Mouse (Mus musculus): ENCODE data around the gene Gdf9.

DNA sequence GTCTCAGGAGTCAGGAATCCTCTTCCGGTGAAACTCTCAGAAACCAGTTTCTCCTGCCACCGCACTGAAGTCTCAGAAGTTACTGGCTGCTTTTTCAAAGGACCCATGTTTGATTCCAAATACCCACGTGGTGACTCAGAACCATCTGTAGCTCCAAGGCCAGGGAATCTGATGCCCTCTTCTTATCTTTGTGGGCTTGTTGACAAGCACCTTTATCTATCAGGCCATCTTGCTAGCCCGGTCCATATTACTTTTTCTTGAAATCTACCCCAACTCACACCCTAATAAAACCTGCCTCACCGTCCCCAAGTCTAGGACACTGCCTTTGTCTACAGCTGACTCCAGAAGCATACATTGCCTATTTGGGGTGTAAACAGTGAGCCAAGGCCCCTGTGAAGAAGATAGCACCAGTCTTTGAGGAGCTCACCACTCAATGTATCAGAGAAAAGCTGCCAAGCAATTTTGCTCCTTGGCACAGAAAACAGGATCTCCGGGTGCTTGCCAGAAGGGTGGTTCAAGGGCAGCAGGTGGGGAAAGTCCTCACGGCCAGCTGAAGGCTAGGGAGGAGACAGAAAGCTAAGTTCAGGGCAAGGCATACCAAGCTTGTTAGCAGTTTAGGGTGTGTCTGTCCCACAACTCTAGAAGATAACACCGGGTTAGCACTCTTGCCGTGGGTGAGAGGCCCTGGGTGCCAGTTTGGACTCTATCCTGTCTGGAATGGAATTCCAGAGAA is 52.5 kb downstream of the Gdf9 start:
- TF ChIP-seq CTCF (IDR thresholded peaks at IDR 0.05; ENCODE audit: insufficient read depth, low read depth, low read length) (no peak), POLR2A (IDR thresholded peaks at IDR 0.05; ENCODE audit: insufficient read depth, low read depth, low read length) (no peak)
